ENCODE assay signal across 12 mouse cellular contexts in the genomic region with DNA sequence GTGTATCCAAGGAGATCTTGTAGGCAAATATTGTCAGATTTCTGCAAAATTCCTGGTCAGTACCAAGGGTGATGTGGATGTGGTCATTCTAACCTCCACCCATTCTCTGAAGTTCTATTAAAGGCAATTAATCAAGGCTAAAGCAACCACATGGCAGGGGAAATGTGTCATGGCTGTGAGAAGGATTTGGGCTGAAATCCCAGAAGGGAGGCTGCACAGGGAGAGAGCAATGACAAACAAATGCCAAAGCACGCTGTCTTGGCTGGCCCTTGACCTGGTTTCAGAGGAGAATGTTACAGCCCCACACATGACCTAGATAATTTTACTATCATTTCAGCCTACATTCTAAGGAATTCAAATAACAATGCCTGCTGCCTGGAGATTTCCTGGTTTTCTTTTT. TPM values are rescaled to one million over a fixed set of nuclear protein-coding genes. Genes with fewer than 3 reads are reported as not detected.
DNase-seq lines count a peak whose midpoint lies in the region; ATAC-seq and TF ChIP-seq lines count a peak whose summit lies in the region.
"Had no signal": no experiment of that assay in that cellular context is flagged by ENCODE, and none has a peak within 500 bp of the region (broad histone marks: within the 10 kb centered on the region; RNA-seq: fewer than 3 reads in every experiment).

No protein-coding gene starts in this region.

- no peaks in the 10 kb centered on the region for H3K9me3 ChIP-seq in forebrain, embryonic 12.5 days

- no peak overlapping the region for H3K9ac ChIP-seq in forebrain, embryonic 12.5 days

- 17% methylated on average over 1 of the region's 1 CpGs for WGBS in lung, adult 2 months
- WGBS in forebrain, embryonic 12.5 days: 79% methylated on average over 1 of the region's 1 CpGs

- no peak for TF ChIP-seq CTCF in lung, adult 2 months (IDR thresholded peaks at IDR 0.05; ENCODE audit: insufficient read depth, low read length)

- H3K27ac ChIP-seq in forebrain, embryonic 12.5 days: no peak overlapping the region
- H3K27ac ChIP-seq: left cerebral cortex, adult 2 months had no signal

- ATAC-seq in forebrain, embryonic 12.5 days (ENCODE audit: low FRiP score): no peak
- ATAC-seq: intestine, postnatal 0 days had no signal

- no peaks in the 10 kb centered on the region for H3K4me1 ChIP-seq in lung, adult 2 months (ENCODE audit: control insufficient read depth, insufficient read depth, low read length)
- 0 out of 2 replicates have a peak, but pooled peaks cover 1% of the 10 kb centered on the region for H3K4me1 ChIP-seq in forebrain, embryonic 12.5 days
- H3K4me1 ChIP-seq: megakaryocyte, embryonic 14.5 days had no signal

- DNase-seq in lung, postnatal 14 days: peak; percentile 7
- no peak for DNase-seq in lung, adult 2 months
- peak; percentile 22 to 38 for DNase-seq in adrenal gland, adult 18-20 months (ENCODE audit: low spot score in 2 of 2)
- DNase-seq in cerebellum, adult 11-12 months: peak; percentile 69
- peak; percentile 45 to 61 for DNase-seq in kidney, postnatal 25 days
- DNase-seq in liver: no peak
- DNase-seq: thymus, adult 18-20 months had no signal

- no peaks in the 10 kb centered on the region for H3K27me3 ChIP-seq in forebrain, embryonic 12.5 days
- H3K27me3 ChIP-seq: megakaryocyte, embryonic 14.5 days had no signal

- no peaks in the 10 kb centered on the region for H3K36me3 ChIP-seq in forebrain, embryonic 12.5 days (replicated peaks)

- H3K4me3 ChIP-seq in lung, adult 2 months (replicated peaks; ENCODE audit: extremely low read depth, low read depth, low read length): no peak overlapping the region
- H3K4me3 ChIP-seq in forebrain, embryonic 12.5 days (replicated peaks): no peak overlapping the region
- H3K4me3 ChIP-seq: left cerebral cortex, adult 2 months; megakaryocyte, embryonic 14.5 days had no signal

- no peak for TF ChIP-seq POLR2A in lung, adult 2 months (IDR thresholded peaks at IDR 0.05; ENCODE audit: borderline replicate concordance, extremely low read depth, low read depth, low read length)

- H3K4me2 ChIP-seq in forebrain, embryonic 12.5 days: no peak overlapping the region
- H3K4me2 ChIP-seq: liver, embryonic 11.5 days had no signal

RNA-seq across cellular contexts. Expression of gene Adamts16, which starts 52.6 kb away (rescaled TPM):
- 0.04 TPM in 1 of 2 replicates, not detected in the other for polyA plus RNA-seq in lung, adult 2 months (2012; rRNA removed)
- under 1 TPM; 0.10 to 0.48 TPM for total RNA-seq in adrenal gland, adult 18-20 months (2021)
- 0.20 and 0.26 TPM in 2 replicates for polyA plus RNA-seq in forebrain, embryonic 12.5 days (2016; fragmentation: Nextera tagmentation; extraction: Ambion mirVana)

Comparison
In these comparisons a context has a peak if more than half of its experiments do, and no peak if none do; other contexts are left out.
1. DNase-seq: peak in lung, postnatal 14 days (single experiment), adrenal gland, adult 18-20 months (2 of 2), cerebellum, adult 11-12 months (single experiment) and kidney, postnatal 25 days (2 of 2); none in lung, adult 2 months (single experiment) and liver (single experiment).